Mouse (Mus musculus) macrophage (primary cell): ENCODE data around the gene Bcar3. TPM values are rescaled to one million over a fixed set of nuclear protein-coding genes. Genes with fewer than 3 reads are reported as not detected.

ENCODE experiments used
- H3K27ac ChIP-seq: fragments of 350-480 bp; formaldehyde crosslinking; 2 replicates; pipeline ENCODE4 v1.9.0; 2021
- H3K36me3 ChIP-seq: fragments of 350-480 bp; formaldehyde crosslinking; 2 replicates; pipeline ENCODE4 v1.9.0; 2021; ENCODE audit errors: inconsistent target
- H3K4me3 ChIP-seq: fragments of 350-480 bp; formaldehyde crosslinking; 2 replicates; pipeline ENCODE4 v1.9.0; 2021; ENCODE audit errors: inconsistent target
- H3K79me2 ChIP-seq: fragments of 350-480 bp; formaldehyde crosslinking; 2 replicates; pipeline ENCODE4 v1.9.0; 2021; ENCODE audit errors: inconsistent target
- WGBS: methylation state at CpG from one replicate; pipeline ENCODE4 v1.1.7; 2026; ENCODE audit warnings: inconsistent platforms; ENCODE audit not compliant: missing documents; 5-methylcytosine and 5-hydroxymethylcytosine counted together
- polyA plus RNA-seq: library from polyadenylated mRNA; stranded (reverse); fragments of 250-400 nt; gene quantifications from 3 replicates; pipeline ENCODE4 v1.2.4, GENCODE M21; 2018; ENCODE audit warnings: inconsistent platforms

Bcar3 gene
- polyA plus RNA-seq, 1 experiment from 2014 or later, result 14.2 TPM

GRCm38 (mm10) chr3:122528477-122528876 lies 234.5 kb downstream of the Bcar3 start:
- Histone ChIP-seq H3K27ac (no peak overlapping the region), H3K79me2 (no peaks in the 10 kb centered on the region), H3K4me3 (no peak overlapping the region), H3K36me3 (peaks cover 45% of the 10 kb centered on the region)
- 90% methylated on average over 3 of the region's 3 CpGs for WGBS

- H3K27ac ChIP-seq, result no peak overlapping the region
- no peaks in the 10 kb centered on the region for H3K79me2 ChIP-seq
- 97% methylated on average over 8 of the region's 8 CpGs for WGBS
Measured at GRCm38 (mm10) chr3:122535938-122536703, 242.2 kb downstream of the Bcar3 start.

GRCm38 (mm10) chr3:122538851-122539250 lies 244.9 kb downstream of the Bcar3 start:
- peaks cover 4% of the 10 kb centered on the region; the same call in 1 of the 2 replicates for H3K36me3 ChIP-seq
- 93% methylated on average over 2 of the region's 2 CpGs for WGBS
- H3K4me3 ChIP-seq, result no peak overlapping the region

More at GRCm38 (mm10) chr3:122535938-122536703, 242.2 kb downstream of the Bcar3 start:
- no peak overlapping the region for H3K4me3 ChIP-seq
- H3K36me3 ChIP-seq, result no peaks in the 10 kb centered on the region; the same call in 1 of the 2 replicates

GRCm38 (mm10) chr3:122539961-122540690 lies 246.2 kb downstream of the Bcar3 start:
- Histone ChIP-seq H3K36me3 (peaks cover 4% of the 10 kb centered on the region; the same call in 1 of the 2 replicates), H3K4me3 (no peak overlapping the region), H3K79me2 (no peaks in the 10 kb centered on the region), H3K27ac (no peak overlapping the region)
- 88% methylated on average over 17 of the region's 17 CpGs for WGBS

More at GRCm38 (mm10) chr3:122538851-122539250, 244.9 kb downstream of the Bcar3 start:
- Histone ChIP-seq H3K79me2 (no peaks in the 10 kb centered on the region), H3K27ac (no peak overlapping the region)

- peaks cover 4% of the 10 kb centered on the region; the same call in 1 of the 2 replicates for H3K36me3 ChIP-seq
- H3K27ac ChIP-seq, result no peak overlapping the region
- H3K4me3 ChIP-seq, result no peak overlapping the region
- 95% methylated on average over 4 of the region's 4 CpGs for WGBS
- no peaks in the 10 kb centered on the region for H3K79me2 ChIP-seq
Measured at GRCm38 (mm10) chr3:122540918-122541317, 247.0 kb downstream of the Bcar3 start.

GRCm38 (mm10) chr3:122545346-122545745 lies 251.4 kb downstream of the Bcar3 start:
- Histone ChIP-seq H3K79me2 (no peaks in the 10 kb centered on the region), H3K4me3 (no peak overlapping the region), H3K27ac (no peak overlapping the region), H3K36me3 (peaks cover 4% of the 10 kb centered on the region; the same call in 1 of the 2 replicates)
- 53% methylated on average over 2 of the region's 2 CpGs for WGBS

GRCm38 (mm10) chr3:122547469-122547868 lies 253.5 kb downstream of the Bcar3 start:
- 71% methylated on average over 4 of the region's 4 CpGs for WGBS
- Histone ChIP-seq H3K36me3 (no peaks in the 10 kb centered on the region; the same call in 1 of the 2 replicates), H3K4me3 (no peak overlapping the region), H3K27ac (no peak overlapping the region), H3K79me2 (no peaks in the 10 kb centered on the region)

GRCm38 (mm10) chr3:122551174-122551573 lies 257.2 kb downstream of the Bcar3 start:
- Histone ChIP-seq H3K79me2 (no peaks in the 10 kb centered on the region), H3K27ac (no peak overlapping the region), H3K4me3 (no peak overlapping the region), H3K36me3 (no peaks in the 10 kb centered on the region)
- 62% methylated on average over 3 of the region's 3 CpGs for WGBS

- Histone ChIP-seq H3K27ac (no peak overlapping the region), H3K36me3 (no peaks in the 10 kb centered on the region), H3K4me3 (no peak overlapping the region), H3K79me2 (no peaks in the 10 kb centered on the region)
- WGBS, result 79% methylated on average over 2 of the region's 2 CpGs
Measured at GRCm38 (mm10) chr3:122557766-122558165, 263.8 kb downstream of the Bcar3 start.

- 93% methylated on average over 7 of the region's 7 CpGs for WGBS
- H3K4me3 ChIP-seq, result no peak overlapping the region
- no peaks in the 10 kb centered on the region for H3K36me3 ChIP-seq
- H3K27ac ChIP-seq, result no peak overlapping the region
- H3K79me2 ChIP-seq, result peaks cover 5% of the 10 kb centered on the region
Measured at GRCm38 (mm10) chr3:122565285-122565684, 271.3 kb downstream of the Bcar3 start.

GRCm38 (mm10) chr3:122566112-122566511 lies 272.2 kb downstream of the Bcar3 start:
- Histone ChIP-seq H3K79me2 (peaks cover 14% of the 10 kb centered on the region), H3K4me3 (no peak overlapping the region), H3K36me3 (no peaks in the 10 kb centered on the region), H3K27ac (peak overlapping the region; percentile 68)
- WGBS, result 52% methylated on average over 3 of the region's 3 CpGs

GRCm38 (mm10) chr3:122566549-122566948 lies 272.6 kb downstream of the Bcar3 start:
- H3K4me3 ChIP-seq, result peak overlapping the region; percentile 8; the same call in 1 of the 2 replicates

GRCm38 (mm10) chr3:122573426-122574286 lies 279.7 kb downstream of the Bcar3 start:
- 87% methylated on average over 5 of the region's 5 CpGs for WGBS
- Histone ChIP-seq H3K27ac (peak overlapping the region; percentile 78), H3K36me3 (no peaks in the 10 kb centered on the region), H3K4me3 (no peak overlapping the region), H3K79me2 (peaks cover 53% of the 10 kb centered on the region)

More at GRCm38 (mm10) chr3:122566549-122566948, 272.6 kb downstream of the Bcar3 start:
- 3% methylated on average over 4 of the region's 4 CpGs for WGBS
- Histone ChIP-seq H3K79me2 (peaks cover 18% of the 10 kb centered on the region), H3K36me3 (no peaks in the 10 kb centered on the region), H3K27ac (peak overlapping the region; percentile 68)

GRCm38 (mm10) chr3:122574921-122575320 lies 281.0 kb downstream of the Bcar3 start:
- Histone ChIP-seq H3K4me3 (no peak overlapping the region), H3K79me2 (peaks cover 61% of the 10 kb centered on the region), H3K36me3 (no peaks in the 10 kb centered on the region), H3K27ac (peak overlapping the region; percentile 78)
- 56% methylated on average over 1 of the region's 1 CpGs for WGBS
